ENCODE assay signal across 11 mouse cellular contexts in the genomic region with DNA sequence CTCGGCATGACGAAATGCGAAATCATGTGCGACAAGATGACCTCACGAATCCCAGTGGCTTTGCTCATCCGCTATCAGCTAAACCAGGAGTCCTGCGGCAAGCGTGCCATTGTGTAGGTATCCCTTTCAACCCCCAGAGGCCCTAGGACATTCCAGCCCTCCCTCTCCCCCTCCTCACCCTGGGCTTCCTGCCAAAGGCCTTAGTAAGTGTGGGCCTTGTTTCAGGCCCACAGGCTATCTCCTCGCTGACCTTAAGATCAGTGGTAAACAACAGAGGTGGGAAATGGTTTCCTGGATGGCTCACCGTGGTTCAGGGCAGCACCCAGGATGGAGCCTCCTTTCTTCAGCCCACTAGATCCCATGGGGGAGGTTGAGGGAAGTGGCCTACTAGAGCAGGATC. TPM values are rescaled to one million over a fixed set of nuclear protein-coding genes. Genes with fewer than 3 reads are reported as not detected.
A peak's percentile ranks its signal among the peaks of the same experiment; 100 is the strongest.
DNase-seq lines count a peak whose midpoint lies in the region; ATAC-seq and TF ChIP-seq lines count a peak whose summit lies in the region.
"Had no signal": no experiment of that assay in that cellular context is flagged by ENCODE, and none has a peak within 500 bp of the region (broad histone marks: within the 10 kb centered on the region; RNA-seq: fewer than 3 reads in every experiment).

No protein-coding gene starts in this region.

- H3K4me3 ChIP-seq in heart, embryonic 12.5 days = no peak overlapping the region
- no peak overlapping the region for H3K4me3 ChIP-seq in lung, postnatal 0 days (ENCODE audit: low read depth, low read length)
- H3K4me3 ChIP-seq in lung, adult 2 months (replicated peaks; ENCODE audit: extremely low read depth, low read depth, low read length) = no peak overlapping the region
- H3K4me3 ChIP-seq in heart, embryonic 15.5 days = no peak overlapping the region
- no peak overlapping the region for H3K4me3 ChIP-seq in small intestine, adult 2 months (ENCODE audit: low read depth, low read length)
- H3K4me3 ChIP-seq: midbrain, embryonic 15.5 days had no signal

- peaks cover 53% of the 10 kb centered on the region for H3K4me1 ChIP-seq in heart, embryonic 12.5 days (replicated peaks)
- peaks cover 17% of the 10 kb centered on the region; the same call in 1 of the 2 replicates for H3K4me1 ChIP-seq in lung, postnatal 0 days (ENCODE audit: insufficient read depth, low read depth, low read length)
- H3K4me1 ChIP-seq in lung, adult 2 months (ENCODE audit: control insufficient read depth, insufficient read depth, low read length) = peaks cover 10% of the 10 kb centered on the region; the same call in 1 of the 2 replicates
- H3K4me1 ChIP-seq in heart, embryonic 15.5 days (replicated peaks) = peaks cover 40% of the 10 kb centered on the region
- H3K4me1 ChIP-seq in small intestine, adult 2 months (ENCODE audit: control insufficient read depth, insufficient read depth, insufficient read length, low read length) = peaks cover 43% of the 10 kb centered on the region

- DNase-seq in heart, postnatal 25 days (ENCODE audit: low spot score) = no peak
- DNase-seq in lung, postnatal 0 days (ENCODE audit: low spot score) = peak; percentile 14
- DNase-seq in lung, adult 2 months = no peak
- DNase-seq in urinary bladder, adult 2 months (ENCODE audit: low spot score) = no peak
- no peak for DNase-seq in thymus, postnatal 36 days

- peak; percentile 54 for ATAC-seq in heart, embryonic 12.5 days (ENCODE audit: insufficient number of reproducible peaks, low FRiP score)
- ATAC-seq in lung, postnatal 0 days = peak; percentile 33
- peak; percentile 30; the same call in 1 of the 2 replicates for ATAC-seq in heart, embryonic 15.5 days (replicated peaks; ENCODE audit: insufficient number of reproducible peaks, insufficient read depth, low FRiP score, low read depth)
- ATAC-seq: midbrain, embryonic 15.5 days had no signal

- H3K4me2 ChIP-seq in heart, embryonic 12.5 days = no peak overlapping the region
- no peak overlapping the region for H3K4me2 ChIP-seq in lung, postnatal 0 days (replicated peaks; ENCODE audit: low read depth, low read length)
- no peak overlapping the region for H3K4me2 ChIP-seq in heart, embryonic 15.5 days
- H3K4me2 ChIP-seq: midbrain, embryonic 15.5 days had no signal

- TF ChIP-seq CTCF in lung, postnatal 0 days (IDR thresholded peaks at IDR 0.05) = no peak
- TF ChIP-seq CTCF in lung, adult 2 months (IDR thresholded peaks at IDR 0.05; ENCODE audit: insufficient read depth, low read length) = no peak
- no peak for TF ChIP-seq CTCF in small intestine, adult 2 months (IDR thresholded peaks at IDR 0.05; ENCODE audit: extremely low read depth, insufficient read length, insufficient replicate concordance, low read depth, low read length)

- intact Hi-C loops in heart, postnatal 25 days (cut with DNase I) = no loop called here

- TF ChIP-seq EP300 in lung, postnatal 0 days (IDR thresholded peaks at IDR 0.05) = no peak

- no peaks in the 10 kb centered on the region for H3K9me3 ChIP-seq in heart, embryonic 12.5 days (replicated peaks)
- H3K9me3 ChIP-seq in lung, postnatal 0 days (ENCODE audit: low read length) = no peaks in the 10 kb centered on the region
- H3K9me3 ChIP-seq in heart, embryonic 15.5 days (replicated peaks) = no peaks in the 10 kb centered on the region
- H3K9me3 ChIP-seq: midbrain, embryonic 15.5 days had no signal

- WGBS in heart, embryonic 12.5 days = 23% methylated on average over 10 of the region's 10 CpGs
- WGBS in lung, postnatal 0 days = 42% methylated on average over 10 of the region's 10 CpGs
- WGBS in lung, adult 2 months = 52% methylated on average over 10 of the region's 10 CpGs
- WGBS in heart, embryonic 15.5 days = 32% methylated on average over 10 of the region's 10 CpGs
- 77% methylated on average over 10 of the region's 10 CpGs for WGBS in small intestine, adult 2 months

- H3K36me3 ChIP-seq in heart, embryonic 12.5 days = no peaks in the 10 kb centered on the region
- no peaks in the 10 kb centered on the region for H3K36me3 ChIP-seq in lung, postnatal 0 days (ENCODE audit: insufficient read depth, low read length)
- no peaks in the 10 kb centered on the region for H3K36me3 ChIP-seq in heart, embryonic 15.5 days
- H3K36me3 ChIP-seq in small intestine, adult 2 months (ENCODE audit: control insufficient read depth, insufficient read depth, low read length) = peaks cover 10% of the 10 kb centered on the region
- H3K36me3 ChIP-seq: midbrain, embryonic 15.5 days had no signal

- H3K27me3 ChIP-seq in heart, embryonic 12.5 days (replicated peaks) = peaks cover 29% of the 10 kb centered on the region
- H3K27me3 ChIP-seq in lung, postnatal 0 days (replicated peaks; ENCODE audit: insufficient read depth, low read length) = no peaks in the 10 kb centered on the region
- peaks cover 6% of the 10 kb centered on the region; the same call in 1 of the 2 replicates for H3K27me3 ChIP-seq in heart, embryonic 15.5 days
- H3K27me3 ChIP-seq in small intestine, adult 2 months (ENCODE audit: control insufficient read depth, insufficient read depth, low read length) = no peaks in the 10 kb centered on the region
- H3K27me3 ChIP-seq: midbrain, embryonic 15.5 days had no signal

- no peak overlapping the region for H3K9ac ChIP-seq in heart, embryonic 12.5 days
- H3K9ac ChIP-seq in lung, postnatal 0 days (replicated peaks; ENCODE audit: low read depth) = no peak overlapping the region
- no peak overlapping the region for H3K9ac ChIP-seq in heart, embryonic 15.5 days
- H3K9ac ChIP-seq: midbrain, embryonic 15.5 days had no signal

- no peak for TF ChIP-seq POLR2A in lung, adult 2 months (IDR thresholded peaks at IDR 0.05; ENCODE audit: borderline replicate concordance, extremely low read depth, low read depth, low read length)
- TF ChIP-seq POLR2A in small intestine, adult 2 months (IDR thresholded peaks at IDR 0.05; ENCODE audit: low read depth, low read length) = no peak

- peak overlapping the region; percentile 63 for H3K27ac ChIP-seq in heart, embryonic 12.5 days (ENCODE audit: poor library complexity, severe bottlenecking)
- H3K27ac ChIP-seq in lung, postnatal 0 days (ENCODE audit: low read length) = 0 out of 2 replicates have a peak overlapping the region, but pooled peaks have one; percentile 20
- peak overlapping the region; percentile 54 for H3K27ac ChIP-seq in heart, embryonic 15.5 days
- H3K27ac ChIP-seq in small intestine, adult 2 months (ENCODE audit: insufficient read depth, low read depth, low read length) = peak overlapping the region; percentile 79
- H3K27ac ChIP-seq: midbrain, embryonic 15.5 days had no signal

RNA-seq across cellular contexts. Expression of gene Cx3cl1, which starts 6.2 kb away (rescaled TPM):
- 13.1 and 15.2 TPM in 2 replicates for polyA plus RNA-seq in heart, embryonic 12.5 days (2016; fragmentation: Nextera tagmentation; extraction: Ambion mirVana)
- 1 to 10 TPM; 2.2 to 4.0 TPM for total RNA-seq in heart, postnatal 25 days (2021)
- polyA plus RNA-seq in lung, postnatal 0 days (2015; fragmentation: Nextera tagmentation; extraction: Ambion mirVana) = 8.3 and 10.7 TPM in 2 replicates
- 65.8 and 132 TPM in 2 replicates for polyA plus RNA-seq in lung, adult 2 months (2012; rRNA removed)
- 9.4 and 9.7 TPM in 2 replicates for polyA plus RNA-seq in heart, embryonic 15.5 days (2015; fragmentation: Nextera tagmentation; extraction: Ambion mirVana)
- polyA plus RNA-seq in small intestine, adult 2 months (2012; rRNA removed) = 55.9 and 160 TPM in 2 replicates
- polyA plus RNA-seq in urinary bladder, adult 2 months (2012; rRNA removed) = 20.6 and 27.3 TPM in 2 replicates

RNA-seq across cellular contexts. Expression of gene Ccl17, which starts 32.2 kb away (rescaled TPM):
- polyA plus RNA-seq in heart, embryonic 12.5 days (2016; fragmentation: Nextera tagmentation; extraction: Ambion mirVana) = 0.75 TPM in 1 of 2 replicates, not detected in the other
- total RNA-seq in heart, postnatal 25 days (2021) = not detected
- 5.7 and 9.1 TPM in 2 replicates for polyA plus RNA-seq in lung, postnatal 0 days (2015; fragmentation: Nextera tagmentation; extraction: Ambion mirVana)
- 6.4 and 9.8 TPM in 2 replicates for polyA plus RNA-seq in lung, adult 2 months (2012; rRNA removed)
- polyA plus RNA-seq in heart, embryonic 15.5 days (2015; fragmentation: Nextera tagmentation; extraction: Ambion mirVana) = 0.26 TPM in 1 of 2 replicates, not detected in the other
- 0.62 and 0.94 TPM in 2 replicates for polyA plus RNA-seq in small intestine, adult 2 months (2012; rRNA removed)
- polyA plus RNA-seq in urinary bladder, adult 2 months (2012; rRNA removed) = 2.3 and 4.0 TPM in 2 replicates
- total RNA-seq: gastrocnemius, postnatal 14 days had no signal
- polyA plus RNA-seq: embryonic facial prominence, embryonic 11.5 days had no signal

RNA-seq across cellular contexts. Expression of gene Ccl22, which starts 32.6 kb away (rescaled TPM):
- not detected in 2 replicates for polyA plus RNA-seq in heart, embryonic 12.5 days (2016; fragmentation: Nextera tagmentation; extraction: Ambion mirVana)
- not detected for total RNA-seq in heart, postnatal 25 days (2021)
- 0.45 TPM in 2 replicates for polyA plus RNA-seq in lung, postnatal 0 days (2015; fragmentation: Nextera tagmentation; extraction: Ambion mirVana)
- polyA plus RNA-seq in lung, adult 2 months (2012; rRNA removed) = 11.8 and 11.9 TPM in 2 replicates
- polyA plus RNA-seq in heart, embryonic 15.5 days (2015; fragmentation: Nextera tagmentation; extraction: Ambion mirVana) = 0.08 TPM in 1 of 2 replicates, not detected in the other
- 4.2 and 6.5 TPM in 2 replicates for polyA plus RNA-seq in small intestine, adult 2 months (2012; rRNA removed)
- 1.6 and 2.3 TPM in 2 replicates for polyA plus RNA-seq in urinary bladder, adult 2 months (2012; rRNA removed)
- total RNA-seq: gastrocnemius, postnatal 14 days had no signal
- polyA plus RNA-seq: embryonic facial prominence, embryonic 11.5 days had no signal

Comparison
In these comparisons a context has a peak if more than half of its experiments do, and no peak if none do; other contexts are left out.
1. H3K27ac ChIP-seq: peak in every context shown above with its lines; median percentile 79 in small intestine, adult 2 months; 63 in heart, embryonic 12.5 days; 54 in heart, embryonic 15.5 days; 20 in lung, postnatal 0 days.